Mouse (Mus musculus) ES-E14 (cell line): Measurements from ENCODE around the gene Hist2h4.

Experiments
- CHD2 ChIP-seq: IDR thresholded peaks from 2 replicates; pipeline ENCODE4 v1.6.1; 2014; ENCODE audit warnings: mild to moderate bottlenecking, low read depth, low read length, inconsistent platforms
- HCFC1 ChIP-seq: IDR thresholded peaks from 2 replicates; pipeline ENCODE4 v1.6.1; 2012; ENCODE audit warnings: low read length, inconsistent platforms, borderline replicate concordance; ENCODE audit not compliant: insufficient read depth
- MAFK ChIP-seq: IDR thresholded peaks from 2 replicates; pipeline ENCODE4 v1.6.1; 2014; ENCODE audit warnings: mild to moderate bottlenecking, low read depth, low read length, inconsistent platforms; ENCODE audit not compliant: insufficient read depth
- ZC3H11A ChIP-seq: IDR thresholded peaks from 2 replicates; pipeline ENCODE4 v1.6.1; 2012; ENCODE audit warnings: low read depth, mild to moderate bottlenecking, inconsistent platforms, low read length, borderline replicate concordance
- ZNF384 ChIP-seq: IDR thresholded peaks from 2 replicates; pipeline ENCODE4 v1.6.1; 2012; ENCODE audit warnings: low read depth, low read length, inconsistent platforms

DNA sequence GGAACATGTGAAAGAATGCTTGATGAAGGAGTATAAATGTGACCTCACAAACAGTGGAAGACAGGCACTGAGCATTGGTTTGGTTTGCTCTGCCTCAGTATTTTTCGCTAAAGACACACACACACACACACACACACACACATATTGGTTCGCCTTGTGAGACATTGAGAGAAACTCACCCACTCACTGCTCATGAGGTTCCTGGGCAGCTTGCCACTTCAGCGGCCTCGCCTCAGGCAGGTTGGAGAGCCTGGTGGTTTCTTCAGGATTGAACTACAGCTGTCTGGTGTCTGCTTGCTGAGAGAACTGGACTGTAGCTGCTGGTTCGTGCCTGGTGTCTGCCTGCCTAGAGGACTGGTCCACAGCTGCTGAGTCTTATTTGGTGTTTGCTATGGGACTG, 2.9 kb downstream of the Hist2h4 start:
- TF ChIP-seq MAFK: no peak
- TF ChIP-seq HCFC1: no peak
- no peak for TF ChIP-seq CHD2
- no peak for TF ChIP-seq ZNF384
- no peak for TF ChIP-seq ZC3H11A
